Mouse (Mus musculus): Measurements from ENCODE around the gene Psma6. TPM values are rescaled to one million over a fixed set of nuclear protein-coding genes. Genes with fewer than 3 reads are reported as not detected.
"Not testable (repeated sequence)": the region's sequence is repeated elsewhere in the genome, so short reads cannot be mapped to it uniquely, and the experiment has no call there.

Gene Psma6
- polyA plus RNA-seq, 1 experiment from 2014 or later: 435 TPM

DNA sequence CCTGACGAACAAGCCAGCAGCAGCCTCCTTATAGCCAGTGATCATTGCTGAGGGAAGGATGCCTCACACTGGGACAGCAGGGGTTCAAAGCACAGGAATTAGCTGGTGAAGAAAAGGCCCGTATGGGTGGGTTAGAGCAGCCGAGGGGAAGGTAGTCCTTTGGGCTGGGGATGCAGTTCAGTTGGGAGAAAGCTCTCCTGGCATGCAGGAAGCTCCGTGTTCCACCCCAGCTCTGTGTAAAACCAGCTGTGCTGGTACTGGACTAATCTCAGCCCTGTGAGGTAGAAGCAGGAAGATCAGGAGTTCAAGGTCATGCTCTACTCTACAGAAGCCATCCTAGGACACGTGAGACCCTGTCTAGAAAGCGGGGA lies 6.4 kb upstream of the Psma6 start:
- H3K4me2 ChIP-seq (replicated peaks): no peak overlapping the region
- H3K9me3 ChIP-seq: no peaks in the 10 kb centered on the region
- H3K27me3 ChIP-seq: no peaks in the 10 kb centered on the region
- peaks cover 4% of the 10 kb centered on the region for H3K36me3 ChIP-seq
- H3K4me3 ChIP-seq: no peak overlapping the region
- ATAC-seq (ENCODE audit: insufficient number of reproducible peaks, insufficient read depth, low FRiP score, low TSS enrichment): no peak
- H3K27ac ChIP-seq: no peak overlapping the region
- 67% methylated on average over 6 of the region's 6 CpGs for WGBS
- no peaks in the 10 kb centered on the region for H3K4me1 ChIP-seq
- H3K9ac ChIP-seq: no peak overlapping the region

DNA sequence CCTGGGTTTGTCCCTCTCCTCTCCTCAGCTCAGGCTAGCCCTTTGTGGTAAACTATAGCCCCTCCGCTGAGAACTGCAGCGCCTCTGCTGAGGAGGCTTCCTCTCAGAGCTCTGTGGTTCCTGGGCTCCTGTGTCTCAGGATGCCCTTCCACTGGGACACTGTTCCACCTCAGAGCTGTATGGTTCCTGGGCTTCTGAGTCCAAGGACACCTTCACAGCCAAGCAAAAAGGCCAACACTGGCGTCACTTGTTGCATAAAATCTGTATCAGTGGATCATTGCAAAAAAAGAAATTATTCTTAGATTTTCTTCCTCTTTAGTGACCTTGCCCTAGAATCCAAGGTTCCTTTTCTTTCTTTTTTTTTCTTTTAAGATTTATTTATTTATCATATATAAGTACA lies 804 bp downstream of the Psma6 start:
- Histone ChIP-seq H3K9me3 (no peaks in the 10 kb centered on the region), H3K9ac (no peak overlapping the region), H3K4me2 (replicated peaks) (no peak overlapping the region), H3K27me3 (no peaks in the 10 kb centered on the region), H3K36me3 (no peaks in the 10 kb centered on the region), H3K4me3 (no peak overlapping the region), H3K4me1 (0 out of 2 replicates have a peak, but pooled peaks cover 6% of the 10 kb centered on the region), H3K27ac (no peak overlapping the region)
- 93% methylated on average over 3 of the region's 3 CpGs for WGBS
- no peak for ATAC-seq (ENCODE audit: insufficient number of reproducible peaks, insufficient read depth, low FRiP score, low TSS enrichment)

DNA sequence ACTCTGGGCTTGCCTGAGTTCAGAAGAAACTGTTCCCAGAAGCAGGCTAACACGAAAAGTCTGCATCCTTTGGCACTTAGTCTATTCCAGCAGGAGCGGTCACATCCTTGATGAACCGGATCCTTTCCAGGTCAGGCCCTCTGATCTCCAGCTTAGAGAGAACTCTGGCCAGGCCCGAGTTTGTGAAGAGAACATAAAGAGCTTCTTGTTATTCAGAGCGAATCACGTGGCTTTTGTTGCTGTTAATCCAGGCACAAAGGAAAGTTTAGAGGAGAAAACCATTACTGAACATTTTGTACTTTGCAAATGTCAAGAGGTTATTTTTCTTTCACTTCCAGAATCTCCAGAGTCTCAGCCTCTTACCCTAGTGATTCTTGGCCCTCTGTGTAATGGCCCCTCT lies 1.9 kb downstream of the Psma6 start:
- H3K4me2 ChIP-seq (replicated peaks): no peak overlapping the region
- no peaks in the 10 kb centered on the region for H3K9me3 ChIP-seq
- H3K27ac ChIP-seq: 0 out of 2 replicates have a peak overlapping the region, but pooled peaks have one; percentile 4
- H3K27me3 ChIP-seq: no peaks in the 10 kb centered on the region
- 0 out of 2 replicates have a peak, but pooled peaks cover 6% of the 10 kb centered on the region for H3K4me1 ChIP-seq
- 22% methylated on average over 6 of the region's 6 CpGs for WGBS
- no peak overlapping the region for H3K4me3 ChIP-seq
- no peaks in the 10 kb centered on the region for H3K36me3 ChIP-seq
- H3K9ac ChIP-seq: no peak overlapping the region
- ATAC-seq (ENCODE audit: insufficient number of reproducible peaks, insufficient read depth, low FRiP score, low TSS enrichment): no peak

DNA sequence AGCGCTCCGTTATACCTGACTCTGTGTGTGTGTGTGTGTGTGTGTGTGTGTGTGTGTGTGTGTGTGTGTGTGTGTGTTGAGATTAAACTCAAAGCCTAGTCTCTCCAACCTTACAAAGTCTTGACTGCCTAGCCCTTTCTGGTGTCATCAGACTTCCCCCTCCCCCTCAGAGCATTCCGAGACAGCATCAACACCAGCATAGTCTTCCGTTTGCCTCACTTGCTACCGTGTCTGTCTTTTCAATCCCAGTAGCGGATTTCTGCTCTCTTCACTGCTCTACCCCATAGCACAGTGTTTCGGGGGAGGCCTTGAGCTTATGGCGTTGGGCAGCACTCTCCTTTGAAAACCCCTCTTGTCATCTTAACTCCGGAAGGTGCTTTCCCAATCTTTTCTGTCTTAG lies 2.4 kb downstream of the Psma6 start:
- 0 out of 2 replicates have a peak, but pooled peaks cover 6% of the 10 kb centered on the region for H3K4me1 ChIP-seq
- H3K27ac ChIP-seq: no peak overlapping the region
- WGBS: 61% methylated on average over 9 of the region's 9 CpGs
- ATAC-seq (ENCODE audit: insufficient number of reproducible peaks, insufficient read depth, low FRiP score, low TSS enrichment): no peak
- no peak overlapping the region for H3K9ac ChIP-seq
- no peaks in the 10 kb centered on the region for H3K9me3 ChIP-seq
- no peak overlapping the region for H3K4me2 ChIP-seq (replicated peaks)
- no peaks in the 10 kb centered on the region for H3K36me3 ChIP-seq
- no peak overlapping the region for H3K4me3 ChIP-seq
- no peaks in the 10 kb centered on the region for H3K27me3 ChIP-seq

DNA sequence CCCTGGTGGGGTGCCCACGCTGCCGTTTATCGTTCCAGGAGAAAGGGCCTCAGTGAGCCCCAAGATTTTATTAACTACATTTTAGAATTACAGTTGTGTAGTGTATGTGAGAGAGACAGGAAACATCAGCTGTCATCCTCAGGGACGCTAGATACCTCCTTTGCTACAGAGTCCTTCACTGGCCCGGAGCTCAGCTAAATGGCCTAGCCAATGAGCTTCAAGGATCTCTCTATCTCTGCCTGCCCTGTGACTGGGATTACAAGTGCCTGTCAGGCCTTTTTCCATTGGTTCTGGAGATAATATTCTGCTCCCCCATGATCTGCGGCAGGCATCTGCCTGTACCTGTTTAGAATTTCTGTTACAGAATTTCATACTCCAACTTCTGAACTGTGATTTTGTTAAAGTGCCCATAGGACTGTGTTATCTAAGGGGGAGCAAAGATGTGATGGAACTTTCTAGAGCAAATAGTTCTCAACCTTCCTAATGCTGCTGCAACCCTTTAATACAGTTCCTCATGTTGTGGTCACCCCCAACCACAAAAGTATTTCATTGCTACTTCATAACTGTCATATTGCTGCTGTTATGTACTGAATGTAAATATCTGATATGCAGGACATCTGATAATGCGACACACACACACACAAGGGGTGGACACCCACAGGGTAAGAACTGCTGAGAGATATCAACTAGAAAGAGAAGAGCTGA lies 3.2 kb downstream of the Psma6 start:
- no peaks in the 10 kb centered on the region for H3K27me3 ChIP-seq
- H3K27ac ChIP-seq: no peak overlapping the region
- 0 out of 2 replicates have a peak, but pooled peaks cover 6% of the 10 kb centered on the region for H3K4me1 ChIP-seq
- 72% methylated on average over 7 of the region's 7 CpGs for WGBS
- H3K4me2 ChIP-seq (replicated peaks): no peak overlapping the region
- no peak for ATAC-seq (ENCODE audit: insufficient number of reproducible peaks, insufficient read depth, low FRiP score, low TSS enrichment)
- no peaks in the 10 kb centered on the region for H3K36me3 ChIP-seq
- no peaks in the 10 kb centered on the region for H3K9me3 ChIP-seq
- H3K4me3 ChIP-seq: no peak overlapping the region
- H3K9ac ChIP-seq: no peak overlapping the region

DNA sequence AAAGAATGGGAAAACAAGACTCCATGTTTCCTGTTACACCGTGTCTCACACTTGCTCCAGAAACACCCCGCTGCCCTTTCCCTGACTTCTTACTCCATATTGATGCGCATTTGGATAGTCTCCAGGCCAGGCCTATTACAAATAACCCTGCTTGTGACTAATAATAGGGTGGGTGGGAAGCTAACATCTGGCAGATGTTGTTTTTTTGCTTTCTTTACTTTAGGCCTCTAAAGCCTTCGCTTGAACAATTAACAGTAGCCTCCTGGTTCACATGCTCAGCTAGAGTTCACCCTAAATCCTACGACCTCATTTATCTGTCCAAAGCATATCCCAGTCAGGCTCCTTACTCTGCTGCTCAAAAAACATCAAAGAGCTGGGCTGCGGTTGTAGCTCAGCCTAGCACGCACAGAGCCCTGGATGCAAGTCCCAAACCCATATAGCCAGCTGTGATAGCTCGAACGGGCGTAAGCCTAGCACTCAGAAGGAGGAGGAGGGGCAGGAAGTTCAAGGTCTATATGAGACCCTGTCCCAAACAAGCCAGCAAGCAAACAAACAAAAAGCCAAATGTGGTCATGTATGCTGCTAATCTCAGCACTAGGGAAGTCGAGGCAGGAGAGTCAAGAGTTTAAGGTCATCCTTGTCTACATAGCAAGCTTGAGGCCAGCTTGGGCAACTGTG lies 3.9 kb downstream of the Psma6 start:
- H3K9ac ChIP-seq: no peak overlapping the region
- no peak overlapping the region for H3K27ac ChIP-seq
- WGBS: 72% methylated on average over 11 of the region's 11 CpGs
- 0 out of 2 replicates have a peak, but pooled peaks cover 6% of the 10 kb centered on the region for H3K4me1 ChIP-seq
- ATAC-seq (ENCODE audit: insufficient number of reproducible peaks, insufficient read depth, low FRiP score, low TSS enrichment): no peak
- H3K27me3 ChIP-seq: no peaks in the 10 kb centered on the region
- H3K4me2 ChIP-seq (replicated peaks): no peak overlapping the region
- no peak overlapping the region for H3K4me3 ChIP-seq
- no peaks in the 10 kb centered on the region for H3K36me3 ChIP-seq
- no peaks in the 10 kb centered on the region for H3K9me3 ChIP-seq

DNA sequence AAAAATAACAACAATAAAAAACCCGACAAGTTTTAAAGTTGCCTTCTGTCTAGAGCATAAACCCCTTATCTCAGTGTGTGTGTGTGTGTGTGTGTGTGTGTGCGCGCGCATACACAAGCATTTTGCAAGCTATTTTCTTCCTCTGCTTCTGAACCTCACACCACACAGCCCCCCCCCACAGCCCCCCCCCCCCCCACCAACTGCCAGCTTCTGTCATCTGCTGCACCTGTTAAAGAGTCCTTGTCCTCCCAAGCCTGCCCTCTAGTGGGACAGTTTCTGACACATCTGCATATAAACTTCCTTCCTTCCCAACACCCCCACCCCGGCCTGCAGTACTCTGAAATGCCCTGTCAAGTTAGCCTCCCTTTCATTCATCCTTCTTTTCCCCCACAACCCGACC lies 4.5 kb downstream of the Psma6 start:
- WGBS: 72% methylated on average over 6 of the region's 6 CpGs
- Histone ChIP-seq H3K36me3 (no peaks in the 10 kb centered on the region), H3K9me3 (no peaks in the 10 kb centered on the region), H3K4me1 (0 out of 2 replicates have a peak, but pooled peaks cover 6% of the 10 kb centered on the region), H3K27ac (no peak overlapping the region), H3K4me3 (no peak overlapping the region), H3K4me2 (replicated peaks) (no peak overlapping the region), H3K9ac (no peak overlapping the region), H3K27me3 (no peaks in the 10 kb centered on the region)
- no peak for ATAC-seq (ENCODE audit: insufficient number of reproducible peaks, insufficient read depth, low FRiP score, low TSS enrichment)

DNA sequence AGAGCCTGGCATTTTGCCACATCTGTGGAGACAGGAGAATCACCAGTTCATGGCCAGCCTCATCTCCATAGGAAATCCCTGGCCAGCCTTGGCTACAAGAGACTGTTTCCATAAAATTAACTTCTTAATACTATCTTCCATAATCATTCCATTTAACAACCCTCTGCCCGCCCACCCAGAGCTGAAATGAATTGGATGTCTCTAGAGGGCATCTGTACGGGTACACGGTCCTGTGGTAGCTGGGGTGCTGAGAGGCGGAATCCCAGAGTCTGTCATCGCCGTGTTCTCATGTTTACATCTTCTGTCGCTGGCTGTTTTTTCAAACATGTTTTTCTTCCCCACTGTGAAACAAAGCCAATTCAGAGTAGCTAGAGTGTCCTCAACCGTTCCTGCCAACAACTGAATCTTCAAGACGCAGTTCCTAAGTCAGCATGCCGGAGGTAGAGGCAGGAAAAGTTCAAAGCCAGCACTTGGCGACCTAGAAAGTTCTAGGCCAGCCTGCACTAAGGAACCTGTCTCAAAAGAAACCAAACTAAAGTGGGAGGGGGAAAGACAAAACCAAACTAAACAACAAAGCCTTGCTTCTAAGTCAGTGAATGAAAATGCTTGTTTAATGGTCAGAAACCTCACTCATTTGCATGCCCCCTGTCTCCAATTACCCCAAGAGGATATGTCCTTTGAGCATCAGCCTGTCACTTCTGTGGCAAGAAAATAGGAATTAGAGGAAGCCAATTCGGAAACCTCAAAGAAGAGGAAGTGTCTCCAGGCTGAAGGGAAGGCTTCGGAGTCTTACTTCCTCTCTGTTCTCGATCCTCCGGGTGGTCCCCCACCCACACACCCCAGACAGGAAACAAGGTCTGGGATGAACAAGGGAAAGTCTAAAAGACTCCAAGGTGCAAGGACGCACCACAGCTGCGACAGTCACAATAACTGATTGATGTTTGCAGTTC lies 5.4 kb downstream of the Psma6 start:
- Histone ChIP-seq H3K4me2 (replicated peaks) (no peak overlapping the region), H3K27me3 (no peaks in the 10 kb centered on the region), H3K36me3 (no peaks in the 10 kb centered on the region), H3K4me1 (0 out of 2 replicates have a peak, but pooled peaks cover 6% of the 10 kb centered on the region), H3K9me3 (no peaks in the 10 kb centered on the region), H3K27ac (no peak overlapping the region), H3K9ac (no peak overlapping the region), H3K4me3 (no peak overlapping the region)
- no peak for ATAC-seq (ENCODE audit: insufficient number of reproducible peaks, insufficient read depth, low FRiP score, low TSS enrichment)
- 63% methylated on average over 17 of the region's 17 CpGs for WGBS

DNA sequence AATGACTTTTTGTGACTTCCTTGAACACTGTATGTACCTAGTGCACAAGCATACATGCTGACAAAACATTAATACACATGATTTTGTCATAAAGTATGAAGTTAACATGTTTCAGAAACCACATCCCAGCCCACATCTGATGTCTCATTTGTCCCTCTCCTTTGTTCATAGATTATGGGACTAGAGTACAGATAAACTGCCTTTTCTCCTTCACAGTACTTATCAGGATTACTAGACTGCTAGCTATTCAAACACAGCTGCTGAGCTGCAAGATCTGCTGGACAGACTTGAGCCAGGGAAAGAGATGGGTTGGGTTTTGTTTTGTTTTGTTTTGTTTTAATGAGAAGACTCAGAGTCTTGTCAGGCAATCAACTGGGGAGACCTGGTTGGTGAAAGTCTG lies 8.1 kb downstream of the Psma6 start:
- Histone ChIP-seq H3K9ac (no peak overlapping the region), H3K27me3 (no peaks in the 10 kb centered on the region), H3K27ac (no peak overlapping the region), H3K36me3 (no peaks in the 10 kb centered on the region), H3K9me3 (no peaks in the 10 kb centered on the region), H3K4me1 (0 out of 2 replicates have a peak, but pooled peaks cover 6% of the 10 kb centered on the region), H3K4me3 (no peak overlapping the region), H3K4me2 (replicated peaks) (no peak overlapping the region)
- no peak for ATAC-seq (ENCODE audit: insufficient number of reproducible peaks, insufficient read depth, low FRiP score, low TSS enrichment)

DNA sequence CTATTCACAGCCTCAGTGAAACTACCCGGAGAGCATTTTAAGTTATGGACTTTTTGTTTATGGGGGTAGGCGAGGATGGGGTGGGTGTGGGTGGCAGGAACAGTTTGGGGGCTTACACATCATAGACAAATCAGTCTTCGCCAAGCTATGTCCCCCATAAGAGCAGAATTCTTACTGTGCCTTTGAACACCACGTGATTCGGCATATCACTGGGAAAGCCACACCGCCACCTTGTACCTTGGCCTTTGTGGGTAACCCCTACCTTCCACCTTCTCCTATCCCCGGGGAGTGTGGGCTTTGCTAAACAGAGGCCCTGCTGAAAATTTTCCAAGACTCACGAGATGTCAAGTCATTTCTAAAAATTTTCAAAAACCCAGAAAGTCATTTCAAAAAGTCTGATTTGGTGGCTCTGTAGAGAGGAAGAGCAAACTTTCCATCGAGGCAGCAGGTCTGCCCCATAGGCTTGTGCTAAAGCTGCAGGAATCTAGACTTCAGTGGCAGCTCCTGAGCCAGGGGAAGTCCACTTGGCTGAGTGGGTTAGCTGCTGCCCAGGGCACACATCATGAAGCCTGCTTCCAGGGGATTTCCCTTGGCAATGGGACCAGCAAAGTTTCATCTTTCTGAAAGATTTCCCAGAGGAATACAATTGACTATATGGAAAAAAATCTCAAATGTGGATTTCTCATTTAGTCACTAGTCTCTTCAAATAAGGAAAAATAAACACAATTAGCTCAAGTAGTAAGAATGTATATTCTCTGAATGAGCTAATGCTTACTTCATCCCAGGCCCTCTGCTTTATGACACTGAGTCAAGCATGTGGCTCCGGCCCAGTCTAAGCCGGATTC lies 8.9 kb downstream of the Psma6 start:
- Histone ChIP-seq H3K4me1 (0 out of 2 replicates have a peak, but pooled peaks cover 4% of the 10 kb centered on the region), H3K36me3 (no peaks in the 10 kb centered on the region), H3K27me3 (no peaks in the 10 kb centered on the region), H3K9ac (no peak overlapping the region), H3K9me3 (no peaks in the 10 kb centered on the region), H3K4me2 (replicated peaks) (no peak overlapping the region), H3K4me3 (no peak overlapping the region), H3K27ac (no peak overlapping the region)
- WGBS: 86% methylated on average over 11 of the region's 11 CpGs
- ATAC-seq (ENCODE audit: insufficient number of reproducible peaks, insufficient read depth, low FRiP score, low TSS enrichment): no peak

DNA sequence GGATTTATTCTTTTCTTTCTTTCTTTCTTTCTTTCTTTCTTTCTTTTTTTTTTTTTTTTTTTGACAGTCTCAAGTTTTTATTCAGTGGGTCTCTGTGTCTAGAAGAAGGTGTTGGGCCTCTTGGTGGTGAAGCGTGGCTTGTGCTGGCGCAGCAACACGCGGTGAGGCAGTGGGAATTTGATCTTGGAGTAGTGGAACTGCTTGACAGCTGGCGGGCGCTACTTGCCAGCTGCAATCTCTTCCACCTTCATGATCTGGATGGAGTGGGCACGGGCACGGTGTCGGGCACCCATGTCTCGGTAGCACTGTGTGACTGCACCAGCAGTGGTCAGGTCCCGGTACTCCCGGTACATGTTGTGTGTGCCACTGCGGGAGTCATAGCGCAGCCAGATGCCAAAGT lies 11.6 kb downstream of the Psma6 start:
- not testable (repeated sequence) for H3K27me3 ChIP-seq; H3K9ac ChIP-seq; H3K9me3 ChIP-seq; H3K4me3 ChIP-seq; H3K36me3 ChIP-seq; ATAC-seq (ENCODE audit: insufficient number of reproducible peaks, insufficient read depth, low FRiP score, low TSS enrichment); H3K27ac ChIP-seq; H3K4me2 ChIP-seq (replicated peaks)
- H3K4me1 ChIP-seq: peaks cover 12% of the 10 kb centered on the region
- 90% methylated on average over 14 of the region's 14 CpGs for WGBS
